Mouse (Mus musculus) retina, embryonic 14.5 days (tissue): Measurements from ENCODE around the gene Cnksr3.

Source experiments
- DNase-seq: peaks from one replicate; pipeline ENCODE4 v3.0.0-alpha.2; 2015; ENCODE audit warnings: low spot score

Gene Cnksr3

GRCm38 (mm10) chr10:7145614-7146013 is 66.4 kb downstream of the Cnksr3 start:
- no peak for DNase-seq

DNA sequence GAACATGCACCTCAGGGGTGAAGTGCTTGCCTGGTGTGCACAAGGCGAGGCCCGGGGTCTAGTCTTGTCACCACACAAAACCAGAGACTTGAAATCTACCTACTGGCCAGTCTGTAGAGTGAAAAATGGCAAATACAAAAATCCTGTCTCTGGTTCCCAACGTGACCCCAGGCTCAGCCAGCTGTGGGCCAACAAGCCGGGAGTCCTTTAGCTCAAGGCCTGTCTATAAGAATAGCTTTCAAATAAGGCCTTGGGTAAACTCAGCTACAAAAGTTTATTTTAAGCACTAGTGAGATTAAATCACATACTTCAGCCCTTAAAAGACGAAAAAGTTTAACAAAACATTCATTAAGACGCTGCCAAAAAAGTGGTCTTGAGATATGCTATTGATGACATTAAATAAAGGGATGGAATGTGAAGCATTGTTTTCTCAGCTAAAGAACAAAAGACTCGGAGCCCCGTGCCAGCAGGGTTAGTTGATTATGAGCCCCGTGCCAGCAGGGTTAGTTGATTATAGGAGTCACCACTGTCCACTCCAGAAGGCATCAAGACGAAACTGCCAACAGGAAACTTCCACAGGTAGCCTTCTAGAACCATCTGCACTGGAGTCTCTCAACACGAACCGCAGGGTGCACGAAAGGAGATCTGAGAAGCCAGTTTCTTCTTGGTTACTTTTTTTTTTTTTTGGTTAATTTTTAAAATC is 67.8 kb downstream of the Cnksr3 start:
- DNase-seq: peak; percentile 25

DNA sequence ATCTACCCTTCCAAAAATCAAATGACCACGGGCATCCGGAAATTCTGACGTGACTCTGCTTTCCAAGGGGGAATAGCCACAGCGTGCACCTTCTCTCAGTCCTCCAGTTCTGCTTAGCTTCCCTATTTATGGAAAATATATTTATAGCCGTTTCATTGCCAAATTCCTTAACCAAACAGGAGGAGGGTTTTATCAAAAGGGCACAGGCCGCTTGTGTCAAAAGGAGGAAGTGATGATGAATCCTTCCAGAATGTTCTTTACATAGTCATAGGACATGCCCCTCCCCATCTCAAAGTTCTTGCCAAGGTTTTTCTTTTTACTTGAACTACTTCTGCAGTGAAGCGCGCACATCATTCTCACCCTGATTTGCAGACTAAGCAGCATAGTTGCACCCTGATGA is 69.8 kb downstream of the Cnksr3 start:
- DNase-seq: no peak

GRCm38 (mm10) chr10:7140282-7140681 is 71.8 kb downstream of the Cnksr3 start:
- no peak for DNase-seq

DNA sequence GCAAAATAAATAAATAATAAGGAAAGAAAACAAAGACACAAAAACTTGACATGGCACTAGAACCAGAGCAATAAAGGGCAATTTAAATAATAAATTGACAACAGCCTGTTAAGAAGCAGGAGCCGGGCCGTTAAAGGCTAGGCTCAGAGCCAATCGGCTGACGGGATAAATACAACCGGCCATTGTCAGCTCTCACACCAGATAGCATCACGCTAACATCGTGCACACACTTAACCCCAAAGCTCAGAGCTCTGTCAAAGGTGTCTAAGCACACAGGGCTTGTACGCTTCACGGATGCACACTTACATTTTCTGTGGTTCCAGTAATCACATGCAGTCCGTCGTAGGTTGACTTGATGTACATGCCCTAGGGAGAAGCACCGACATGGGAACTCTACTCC is 74.0 kb downstream of the Cnksr3 start:
- no peak for DNase-seq

DNA sequence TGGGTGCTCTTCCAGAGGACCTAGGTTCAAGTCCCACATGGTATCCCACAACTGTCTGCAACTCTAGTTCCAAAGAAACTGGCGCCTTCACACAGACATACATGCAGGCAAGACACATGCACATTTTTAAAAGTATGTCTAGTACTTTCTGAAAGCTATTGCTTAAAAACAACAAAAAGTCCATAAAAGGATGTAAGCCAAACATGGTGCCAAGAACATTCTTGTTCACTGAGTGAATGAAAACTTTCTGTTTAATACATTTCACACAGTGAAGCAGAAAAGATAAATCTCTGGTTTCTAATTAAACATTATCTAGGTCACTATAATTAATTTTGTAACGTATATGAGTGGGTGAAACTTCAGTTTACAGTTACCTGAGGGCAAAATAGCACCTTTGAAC is 76.3 kb downstream of the Cnksr3 start:
- no peak for DNase-seq

- DNase-seq: no peak
These were observed 79.0 kb downstream of the Cnksr3 start for GRCm38 (mm10) chr10:7133005-7133404.

DNA sequence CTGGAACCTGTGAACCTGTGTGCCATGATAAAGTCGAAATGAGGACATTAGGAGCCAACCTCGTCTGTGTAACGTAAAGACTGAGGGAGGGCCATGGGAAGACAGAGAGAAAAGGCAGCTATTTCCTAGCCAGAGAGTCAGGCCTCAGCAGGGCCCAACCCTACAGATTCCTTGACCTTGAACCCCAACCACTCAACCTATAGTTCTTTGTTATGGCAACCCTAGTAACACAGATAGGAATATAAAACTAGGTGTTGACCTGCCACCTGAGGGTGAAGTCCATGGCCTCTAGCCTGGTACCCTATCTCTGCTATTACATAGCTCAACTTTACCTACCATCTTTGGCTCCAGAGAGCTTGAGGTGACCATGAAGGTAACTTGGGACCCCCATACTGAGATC is 80.6 kb downstream of the Cnksr3 start:
- no peak for DNase-seq

DNA sequence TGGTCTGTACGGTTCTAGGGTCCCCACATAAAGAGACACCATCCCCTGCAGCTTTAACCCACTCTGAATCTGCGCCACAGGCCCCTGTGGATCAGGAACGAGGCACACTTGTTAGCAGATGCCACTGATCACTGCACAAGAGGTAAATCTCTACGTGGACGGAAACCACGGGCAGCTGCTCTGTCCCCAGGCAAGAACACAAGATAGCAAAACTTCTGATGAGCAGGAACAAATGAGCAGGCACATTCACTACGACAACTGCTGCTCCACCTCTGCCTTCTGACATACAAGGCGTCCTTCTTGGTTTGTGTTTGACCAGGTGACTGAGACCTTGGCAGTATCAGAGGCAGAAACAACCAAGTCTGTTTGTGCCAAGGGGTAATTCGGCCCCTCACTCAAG is 84.2 kb downstream of the Cnksr3 start:
- no peak for DNase-seq

GRCm38 (mm10) chr10:7126882-7127281 is 85.2 kb downstream of the Cnksr3 start:
- no peak for DNase-seq

GRCm38 (mm10) chr10:7126287-7126686 is 85.8 kb downstream of the Cnksr3 start:
- DNase-seq: no peak

- no peak for DNase-seq
These were observed 87.0 kb downstream of the Cnksr3 start for GRCm38 (mm10) chr10:7124993-7125392.

- no peak for DNase-seq
These were observed 89.7 kb downstream of the Cnksr3 start for GRCm38 (mm10) chr10:7122294-7122693.

DNA sequence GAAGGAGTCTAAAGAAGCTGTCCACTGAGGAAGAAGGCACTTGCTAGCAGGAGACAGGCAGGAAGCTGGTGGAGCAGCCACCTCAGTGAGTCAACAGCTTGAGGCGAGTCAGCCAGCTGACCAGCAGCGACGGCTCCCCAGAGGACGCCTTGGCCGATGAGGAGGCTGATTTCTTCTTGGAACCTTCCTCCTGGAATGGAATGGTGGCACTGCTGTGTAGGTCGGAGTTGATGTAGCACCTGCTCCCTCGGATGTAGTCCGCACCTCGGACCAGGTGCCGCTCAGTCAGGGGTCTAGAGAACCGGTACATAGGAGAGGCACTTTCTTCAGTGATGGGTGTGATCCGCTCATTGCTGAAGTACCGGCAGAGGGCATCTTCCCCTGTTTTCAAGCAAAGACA is 91.8 kb downstream of the Cnksr3 start:
- DNase-seq: no peak

DNA sequence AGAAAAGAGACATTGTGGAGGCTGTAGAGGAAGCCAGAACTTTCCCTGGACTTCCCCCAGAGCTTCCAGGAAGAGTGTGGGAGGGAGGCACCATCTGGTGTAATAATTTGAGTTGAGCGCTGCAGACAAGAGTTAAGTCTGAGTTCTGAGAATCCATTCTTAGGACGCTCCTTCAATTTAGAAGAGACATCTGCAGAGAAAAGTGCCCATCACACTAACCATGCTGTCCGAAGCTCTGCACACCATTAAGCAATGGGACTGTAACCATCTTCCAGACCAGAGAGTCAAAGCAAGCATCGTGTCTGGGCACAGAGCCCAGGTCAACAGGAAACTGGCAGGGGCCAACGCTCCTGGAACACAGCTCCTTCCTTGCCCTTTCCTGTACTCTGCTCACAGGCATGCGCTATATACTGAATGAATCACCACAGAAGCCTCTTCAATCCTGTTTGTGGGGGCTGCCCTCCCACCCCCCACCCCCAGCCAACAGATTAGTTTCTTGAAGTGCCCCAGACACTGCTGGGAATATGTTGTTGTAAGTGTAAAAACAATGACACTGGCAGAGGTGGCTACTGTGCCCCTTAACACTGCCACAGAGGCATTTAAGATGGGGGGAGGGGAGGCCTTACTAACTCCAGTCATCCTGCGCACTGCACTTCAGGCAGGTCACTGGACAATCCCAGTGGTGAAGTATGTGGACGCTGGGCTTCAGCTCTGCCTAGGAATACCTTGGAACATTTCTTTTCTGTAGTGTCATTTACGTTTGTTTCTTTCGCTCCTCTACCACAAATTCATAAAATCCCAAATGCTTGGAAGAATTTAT is 93.6 kb downstream of the Cnksr3 start:
- DNase-seq: no peak

GRCm38 (mm10) chr10:7117785-7118184 is 94.3 kb downstream of the Cnksr3 start:
- no peak for DNase-seq

- DNase-seq: no peak
These were observed 97.2 kb downstream of the Cnksr3 start for GRCm38 (mm10) chr10:7114796-7115195.

DNA sequence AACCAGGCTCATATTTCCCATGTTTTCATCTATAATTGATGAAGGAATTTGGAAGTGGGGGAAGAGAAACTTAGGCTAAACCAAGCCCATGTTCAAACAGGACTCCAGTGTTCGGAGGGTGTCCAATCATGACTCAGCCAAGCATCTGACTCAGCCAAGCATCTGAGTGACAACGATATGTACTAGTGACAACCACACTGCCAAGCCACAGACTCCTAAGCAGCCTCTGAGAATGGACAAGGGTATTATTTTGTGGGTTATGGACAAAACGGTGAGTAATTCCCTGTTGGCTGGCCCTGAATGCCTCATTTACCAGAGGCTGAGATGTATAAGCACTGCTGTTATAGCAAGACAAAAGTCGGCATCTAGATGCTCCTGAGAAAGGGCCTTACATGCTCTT is 98.3 kb downstream of the Cnksr3 start:
- no peak for DNase-seq

DNA sequence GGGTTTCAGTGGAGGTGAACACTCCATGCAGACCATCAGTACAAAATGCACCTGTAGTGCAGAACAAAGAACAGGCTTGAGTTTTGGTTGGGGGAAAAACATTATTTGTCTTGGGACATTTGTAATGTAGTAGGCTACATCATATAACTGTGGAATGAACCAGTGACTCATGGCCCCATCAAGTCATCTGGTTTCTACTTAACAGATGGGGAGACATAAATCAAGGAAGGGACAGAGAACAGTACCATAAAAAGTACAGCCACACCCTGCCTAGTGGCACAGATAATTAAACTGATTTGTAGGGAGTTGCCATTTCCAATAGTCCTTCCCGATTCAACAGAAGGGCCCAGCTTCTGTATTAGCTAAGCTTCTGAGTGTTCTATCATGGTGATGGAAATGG is 98.9 kb downstream of the Cnksr3 start:
- DNase-seq: no peak

DNA sequence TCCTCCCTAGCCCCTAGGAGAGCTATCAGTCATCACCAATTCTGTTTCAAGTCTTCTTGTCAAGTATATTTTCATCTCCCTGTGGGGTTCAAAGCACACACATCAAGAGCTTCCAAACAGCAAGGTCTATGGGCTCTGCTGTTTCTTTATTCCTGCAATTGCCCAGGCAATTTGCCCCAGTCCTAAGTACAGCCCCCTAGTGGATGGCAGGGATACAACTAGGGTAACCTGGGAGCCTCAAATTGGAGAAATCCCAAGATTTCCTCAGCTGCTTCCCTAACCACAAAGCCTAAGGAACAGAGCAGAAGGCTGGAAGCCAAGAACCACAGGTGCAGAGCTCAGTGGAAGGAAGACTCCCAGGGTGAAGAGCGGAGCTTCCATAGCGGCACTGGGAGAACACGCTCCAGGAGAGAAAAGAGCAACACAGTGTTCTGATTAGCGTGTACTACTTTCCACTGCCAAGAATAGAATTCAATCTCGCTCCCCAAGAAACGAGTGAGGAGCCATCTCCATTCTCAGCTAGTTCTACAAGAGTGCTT is 100.5 kb downstream of the Cnksr3 start:
- no peak for DNase-seq

GRCm38 (mm10) chr10:7103872-7104271 is 108.2 kb downstream of the Cnksr3 start:
- no peak for DNase-seq

GRCm38 (mm10) chr10:7077971-7078370 is 134.1 kb downstream of the Cnksr3 start:
- no peak for DNase-seq

GRCm38 (mm10) chr10:7077389-7077808 is 134.6 kb downstream of the Cnksr3 start:
- DNase-seq: no peak
